Mouse (Mus musculus) testis, adult 2 months (tissue): ENCODE data around the gene Obsl1.
A peak's percentile ranks its signal among the peaks of the same experiment; 100 is the strongest.

ENCODE experiments used
- CTCF ChIP-seq: fragments of 200-500 bp; IDR thresholded peaks from 2 replicates; pipeline ENCODE4 v1.5.1; 2012; ENCODE audit warnings: low read depth, mild to moderate bottlenecking, inconsistent platforms, low read length, moderate library complexity; ENCODE audit not compliant: control insufficient read depth, insufficient read depth, insufficient replicate concordance
- POLR2A ChIP-seq: fragments of 200-500 bp; IDR thresholded peaks from 2 replicates; pipeline ENCODE4 v1.6.1; 2012; ENCODE audit warnings: low read depth, mild to moderate bottlenecking, inconsistent platforms, low read length, moderate library complexity; ENCODE audit not compliant: control insufficient read depth

DNA sequence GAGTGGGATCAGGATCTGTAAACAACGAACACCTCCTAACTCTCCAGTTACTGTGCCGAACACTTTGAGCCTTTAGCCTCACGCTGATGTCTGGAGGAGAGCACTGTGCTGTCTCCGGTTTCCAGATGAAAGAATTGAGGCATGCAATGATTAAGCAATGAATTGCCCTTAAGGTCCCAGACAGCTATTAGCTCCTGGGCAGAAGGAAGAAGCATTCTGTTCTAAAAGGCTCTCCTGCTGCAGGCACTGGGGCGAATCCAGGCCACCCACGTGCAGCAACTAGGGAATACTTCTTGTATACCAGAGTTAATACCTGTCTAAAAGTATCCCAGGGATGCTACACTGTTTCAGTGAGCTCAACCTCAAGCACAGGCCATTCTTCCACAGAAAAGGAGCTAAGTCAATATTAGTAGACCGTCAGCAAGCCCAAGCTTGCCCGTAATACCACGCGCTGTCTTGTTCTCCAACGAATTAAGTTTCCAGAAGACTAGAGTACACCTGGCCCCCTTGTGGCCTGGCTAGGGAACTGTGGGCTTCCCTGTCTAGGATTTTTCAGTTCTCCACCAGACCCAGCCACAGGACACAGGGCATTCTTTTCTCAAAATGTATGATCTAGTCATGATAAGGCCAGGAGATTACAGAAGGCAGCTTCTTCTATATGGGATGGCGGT, 11.2 kb downstream of the Obsl1 start:
- TF ChIP-seq CTCF (peak; percentile 21; the same call in 1 of the 2 replicates), POLR2A (no peak)
